Mouse (Mus musculus): ENCODE measurements at regions not wholly inside any gene's neighbourhood (a gene's known extent, or its start where the extent isn't known, plus 50 kb on each side); places are given as distances from the start of the nearest gene placed in this dataset.

DNA sequence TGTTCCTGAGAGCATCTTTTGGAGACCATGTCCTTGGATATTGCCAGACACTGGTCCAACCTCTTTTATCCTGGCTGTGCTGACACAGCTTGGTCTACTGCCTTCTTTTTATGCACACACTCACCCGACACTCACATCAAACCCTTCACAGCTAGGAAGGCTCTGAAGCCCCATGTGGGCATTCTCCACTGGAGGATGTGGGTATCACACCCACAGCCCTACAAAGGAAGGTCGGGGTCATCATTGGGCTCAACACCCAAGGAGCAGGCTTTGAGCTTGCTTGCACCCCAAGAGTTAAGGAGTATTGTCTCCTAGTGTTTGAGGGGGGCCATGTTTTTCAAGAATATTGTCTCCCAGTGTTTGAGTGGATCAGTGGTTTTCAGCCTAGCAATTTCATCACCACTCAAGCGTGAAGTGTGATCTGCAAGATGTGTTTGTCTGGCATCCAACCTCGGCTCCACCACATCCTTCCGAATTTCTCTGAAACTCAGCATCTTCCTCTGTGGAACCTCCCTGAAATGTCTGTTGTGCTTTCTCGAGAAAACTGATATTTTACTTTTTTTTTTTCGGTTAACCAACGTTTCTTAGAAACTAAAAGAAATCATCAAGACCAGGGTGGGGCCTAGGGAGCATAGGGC lies 297.2 kb upstream of the Zmiz1 start:
- DNase-seq (ENCODE audit: low spot score in 2 of 2) = no peak

DNA sequence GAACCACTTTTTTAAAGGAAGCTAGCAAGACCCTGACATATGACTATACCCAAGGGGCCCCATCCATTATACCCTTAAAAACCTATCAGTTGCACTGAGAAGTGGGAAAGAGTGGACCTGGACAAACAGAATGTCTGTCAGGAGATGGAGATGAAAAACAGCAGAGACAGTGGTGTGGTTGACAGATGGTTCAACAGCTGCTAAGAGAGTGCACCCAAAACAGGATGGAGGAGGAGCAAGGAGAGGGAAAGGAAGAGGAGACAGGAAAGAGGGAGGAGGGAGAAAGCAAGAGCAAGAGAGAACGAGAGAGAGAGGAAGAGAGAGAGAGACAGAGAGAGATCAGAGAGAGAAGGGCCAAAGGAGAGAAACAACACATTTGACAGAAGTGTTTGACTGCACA lies 292.8 kb upstream of the Zmiz1 start:
- DNase-seq (ENCODE audit: low spot score in 2 of 2) = no peak

DNA sequence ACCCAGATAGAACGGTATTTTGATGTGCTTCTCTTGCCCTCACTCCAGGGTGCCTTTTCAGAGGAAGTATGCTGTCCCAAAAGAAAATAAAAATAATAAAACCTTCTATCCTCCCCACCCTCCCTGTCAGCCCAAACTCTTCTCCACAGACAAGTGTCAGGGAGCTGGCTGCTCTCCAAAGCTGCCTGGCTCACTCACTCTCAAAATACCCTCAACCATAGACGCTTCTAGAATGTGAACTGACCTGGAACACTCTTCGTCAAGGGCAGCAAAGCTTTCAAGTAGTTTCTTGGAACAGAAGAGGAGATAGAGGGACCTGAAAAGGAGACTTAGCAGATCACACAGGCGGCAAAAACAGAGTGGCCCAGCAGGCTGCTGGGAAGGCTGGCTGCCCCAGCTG lies 291.4 kb upstream of the Zmiz1 start:
- DNase-seq (ENCODE audit: low spot score in 2 of 2) = no peak

DNA sequence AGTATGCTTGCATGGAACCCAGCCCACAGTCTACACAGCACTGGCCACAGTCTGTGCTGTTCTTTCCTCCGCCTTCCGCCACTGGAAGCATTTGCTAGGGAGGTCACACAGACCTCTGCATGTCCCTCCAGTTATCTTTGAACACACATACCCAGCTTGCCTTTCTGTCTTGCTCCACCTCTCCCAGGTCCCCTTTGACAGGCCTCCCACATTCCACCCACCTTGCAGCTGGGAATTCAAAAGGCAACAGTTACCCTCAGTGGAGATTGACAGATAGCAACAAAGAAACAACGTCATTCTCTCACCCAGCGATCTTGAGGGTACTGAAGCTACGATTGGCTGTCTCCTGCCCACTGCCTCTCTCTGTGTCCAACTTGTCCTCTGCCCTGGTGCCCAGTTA lies 290.7 kb upstream of the Zmiz1 start:
- peak in 1 of 2 experiments; percentile 49 for DNase-seq (ENCODE audit: low spot score in 2 of 2)

DNA sequence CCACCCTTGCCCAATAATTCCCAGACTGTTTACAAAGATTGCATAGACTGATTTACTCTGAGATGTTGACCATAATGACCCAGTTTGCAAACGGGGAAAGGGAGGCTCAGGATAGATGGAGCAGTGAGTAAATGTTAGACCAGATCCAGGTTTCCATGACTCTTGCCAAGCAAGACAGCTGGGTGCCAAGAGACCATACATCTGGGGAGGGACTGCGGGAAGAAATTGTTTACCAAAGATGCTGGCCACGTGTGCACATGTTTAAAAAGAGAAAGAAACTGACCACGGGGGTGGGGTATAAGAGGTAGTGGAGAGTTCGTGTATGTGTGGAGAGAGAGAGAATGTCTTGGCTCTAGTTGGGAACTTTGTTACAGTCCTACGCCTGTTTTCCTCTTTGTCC lies 285.7 kb upstream of the Zmiz1 start:
- DNase-seq (ENCODE audit: low spot score in 2 of 2) = no peak

DNA sequence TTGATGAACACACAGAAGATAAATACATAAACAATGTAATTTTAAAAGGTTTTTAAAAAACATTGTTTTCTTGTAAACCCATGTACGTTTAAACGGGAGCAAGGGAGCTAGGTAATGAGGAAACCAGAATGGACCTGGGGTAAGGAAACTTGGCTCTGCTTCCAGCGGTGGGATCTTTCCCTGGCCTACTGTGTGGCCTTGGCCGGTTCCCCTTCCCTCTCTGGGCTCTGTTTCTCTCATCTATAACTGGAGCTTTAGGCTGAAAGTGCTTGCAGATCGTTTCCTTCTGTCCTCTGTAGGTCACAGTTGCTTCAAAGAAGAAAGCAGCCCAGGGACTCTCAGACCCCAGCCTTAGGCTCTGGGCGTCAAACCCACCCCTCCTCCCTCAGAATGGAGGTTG lies 285.1 kb upstream of the Zmiz1 start:
- DNase-seq (ENCODE audit: low spot score in 2 of 2) = no peak

DNA sequence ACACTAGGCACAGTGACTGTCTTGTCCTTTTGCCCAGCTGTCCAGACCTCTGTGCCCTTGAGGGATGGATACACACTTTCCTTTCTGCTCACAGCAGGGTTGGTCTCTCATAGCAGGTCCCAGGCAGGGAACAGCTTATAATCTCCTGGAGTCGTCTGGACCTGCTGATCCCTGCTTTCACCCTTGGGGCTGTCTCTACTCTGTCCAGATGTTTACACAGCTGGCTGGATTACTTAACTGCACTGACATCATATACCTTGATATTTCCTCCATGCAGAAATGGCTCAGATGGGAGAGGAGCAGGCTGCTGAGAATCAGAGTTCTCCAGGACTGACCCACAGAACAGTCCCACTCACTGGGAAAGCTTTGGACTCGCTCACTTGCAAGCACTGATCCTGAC lies 284.6 kb upstream of the Zmiz1 start:
- DNase-seq (ENCODE audit: low spot score in 2 of 2) = no peak

DNA sequence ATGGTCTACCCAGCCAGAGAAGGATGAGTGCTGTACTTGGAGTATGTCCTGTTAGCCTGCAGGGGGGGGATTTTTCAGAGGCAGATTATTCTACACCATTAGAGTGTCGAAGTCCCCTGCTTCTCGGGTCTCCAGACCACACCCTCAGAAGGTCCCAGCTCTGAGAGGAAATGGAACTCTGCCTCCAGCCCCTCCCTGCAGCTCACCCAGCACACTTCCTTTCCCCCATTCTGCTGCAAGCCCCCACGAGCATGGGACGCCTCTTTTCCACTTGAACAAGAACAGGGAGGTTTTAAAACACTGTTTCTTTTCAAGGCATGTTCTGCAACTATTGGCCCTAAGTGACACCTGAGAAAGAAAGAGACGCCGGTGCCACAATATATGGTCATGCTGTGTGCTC lies 282.8 kb upstream of the Zmiz1 start:
- DNase-seq (ENCODE audit: low spot score in 2 of 2) = no peak

DNA sequence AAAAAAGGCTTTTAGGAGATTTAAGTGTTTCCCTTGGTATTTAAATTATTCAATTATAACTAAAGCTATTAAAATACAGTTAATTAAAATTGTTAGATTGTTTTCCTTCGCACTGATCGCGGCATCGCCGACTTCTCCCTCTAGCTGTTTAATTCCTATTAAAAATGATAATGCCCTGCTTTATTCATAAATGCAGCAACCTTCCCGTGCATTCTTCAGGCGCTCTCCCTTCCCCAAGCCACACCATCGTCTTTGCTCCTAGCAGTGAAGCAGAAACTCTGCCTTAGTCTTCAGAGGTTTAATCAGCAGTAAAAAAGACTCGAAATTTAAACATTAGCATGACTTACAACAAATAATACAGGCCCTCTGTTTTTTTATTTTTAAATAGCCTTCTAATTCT lies 278.9 kb upstream of the Zmiz1 start:
- no peak for DNase-seq (ENCODE audit: low spot score in 2 of 2)

DNA sequence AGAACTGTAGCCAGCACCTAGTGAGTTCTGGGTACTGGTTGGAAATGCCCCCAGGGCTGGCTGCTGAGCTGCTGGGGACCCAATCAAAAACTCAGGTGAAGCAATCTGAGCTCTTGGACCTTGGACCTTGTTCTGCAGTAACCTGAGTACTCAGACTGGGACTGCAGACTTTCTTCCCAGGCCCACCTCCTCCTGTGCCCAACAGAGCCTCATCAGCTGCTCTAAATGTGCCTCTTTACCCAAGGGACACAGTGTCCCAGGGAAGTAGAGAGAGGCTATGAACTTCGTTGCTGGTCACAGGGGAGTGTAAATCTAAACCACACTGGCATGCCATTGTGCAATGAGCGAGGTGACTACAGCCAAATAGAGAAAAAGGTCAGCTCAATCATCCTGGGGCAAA lies 277.6 kb upstream of the Zmiz1 start:
- no peak for DNase-seq (ENCODE audit: low spot score in 2 of 2)

DNA sequence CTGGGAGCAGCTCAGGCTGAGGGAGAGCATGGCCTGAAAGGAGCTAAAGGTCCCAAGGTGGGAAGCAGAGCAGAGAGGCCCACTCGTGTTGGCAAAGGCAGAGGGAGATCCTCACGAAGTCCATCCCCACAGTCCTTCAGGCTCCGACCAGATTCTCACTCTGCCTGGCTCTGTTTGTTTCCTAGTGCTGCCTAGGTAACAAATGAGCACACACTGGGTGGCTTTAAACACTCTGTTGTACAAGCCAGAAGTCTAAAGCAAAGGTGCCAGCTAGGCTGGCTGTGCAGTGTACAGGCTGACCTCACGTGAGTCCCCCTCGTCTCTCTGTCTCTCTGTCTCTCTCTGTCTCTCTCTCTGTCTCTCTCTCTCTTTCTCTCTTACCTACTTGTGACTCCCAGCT lies 274.9 kb upstream of the Zmiz1 start:
- no peak for DNase-seq (ENCODE audit: low spot score in 2 of 2)

DNA sequence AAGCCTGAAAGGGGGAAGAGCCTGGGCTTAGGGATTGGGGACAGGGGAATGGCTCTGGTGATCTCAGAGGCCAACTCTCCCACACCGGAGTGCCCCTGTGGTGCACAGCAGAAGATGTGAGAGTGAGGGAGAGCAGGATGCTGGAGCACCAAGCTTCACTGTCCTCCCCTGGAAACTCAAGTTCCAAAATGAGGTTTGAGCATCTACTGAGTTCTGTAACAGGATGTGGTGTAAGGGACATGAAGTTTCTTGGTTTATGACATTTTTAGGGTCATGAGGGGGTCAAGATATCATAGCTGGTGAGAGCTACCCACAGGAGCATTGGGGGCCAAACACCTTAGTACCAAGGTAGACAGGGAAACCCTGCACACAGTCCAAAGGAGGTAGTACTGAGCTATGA lies 274.1 kb upstream of the Zmiz1 start:
- no peak for DNase-seq (ENCODE audit: low spot score in 2 of 2)

DNA sequence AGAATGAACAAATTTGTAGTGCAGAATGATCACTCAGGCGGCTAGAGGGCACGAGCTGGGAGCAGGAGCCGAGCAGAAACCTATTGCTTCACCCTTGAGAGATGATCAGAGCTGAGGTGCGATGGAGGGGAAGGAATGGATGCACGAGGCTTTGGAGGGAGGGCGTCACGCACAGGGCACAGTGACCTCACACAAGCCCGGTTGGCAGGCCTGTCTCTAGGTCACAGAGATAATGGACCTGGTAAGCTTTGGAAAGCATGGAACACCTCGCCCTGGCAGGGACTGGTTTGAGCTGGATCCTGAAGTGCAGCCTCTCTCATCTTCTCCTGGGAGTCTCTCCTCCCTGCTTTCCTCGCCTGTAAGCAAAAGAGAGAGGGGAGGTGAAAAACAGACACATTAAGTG lies 273.4 kb upstream of the Zmiz1 start:
- peak in 1 of 2 experiments; percentile 10 for DNase-seq (ENCODE audit: low spot score in 2 of 2)

DNA sequence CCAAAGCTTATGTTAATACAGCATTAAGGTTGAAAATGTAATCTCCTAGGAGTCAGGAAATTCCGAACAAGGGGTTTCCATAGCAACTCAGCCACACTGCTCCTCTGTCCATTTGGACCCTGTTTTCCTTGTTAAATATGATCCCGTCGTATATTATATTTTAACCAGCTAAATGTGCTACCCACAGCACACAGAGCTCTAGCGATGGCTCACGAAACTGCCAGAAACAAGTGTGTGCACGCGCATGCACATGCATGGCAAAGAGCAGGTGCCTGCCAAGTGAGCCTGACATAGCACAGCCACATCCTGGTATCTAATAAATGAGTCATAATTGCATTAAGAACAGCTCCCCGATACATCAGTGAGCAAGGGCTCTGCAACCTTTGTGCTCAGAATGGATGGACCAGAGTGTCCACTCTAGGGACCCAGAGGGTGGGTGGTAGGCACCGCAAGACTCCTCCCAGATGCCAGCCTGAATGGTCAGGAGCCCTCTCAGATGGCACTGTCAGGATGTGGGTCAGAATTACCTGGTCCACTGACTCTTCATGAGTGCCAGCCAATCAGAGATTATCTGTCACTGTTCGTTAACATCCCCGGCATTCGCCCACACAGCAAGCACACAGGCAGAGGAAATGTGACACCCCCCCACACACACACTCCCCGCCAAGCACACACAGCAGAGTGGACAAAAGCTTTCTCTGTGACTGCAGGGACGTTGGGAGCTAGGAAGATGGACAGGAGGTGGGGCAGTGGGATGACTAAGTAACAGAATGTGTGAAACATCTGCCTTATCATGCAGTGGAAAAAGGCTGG lies 272.8 kb upstream of the Zmiz1 start:
- DNase-seq (ENCODE audit: low spot score in 2 of 2) = peak; percentile 50 to 72

DNA sequence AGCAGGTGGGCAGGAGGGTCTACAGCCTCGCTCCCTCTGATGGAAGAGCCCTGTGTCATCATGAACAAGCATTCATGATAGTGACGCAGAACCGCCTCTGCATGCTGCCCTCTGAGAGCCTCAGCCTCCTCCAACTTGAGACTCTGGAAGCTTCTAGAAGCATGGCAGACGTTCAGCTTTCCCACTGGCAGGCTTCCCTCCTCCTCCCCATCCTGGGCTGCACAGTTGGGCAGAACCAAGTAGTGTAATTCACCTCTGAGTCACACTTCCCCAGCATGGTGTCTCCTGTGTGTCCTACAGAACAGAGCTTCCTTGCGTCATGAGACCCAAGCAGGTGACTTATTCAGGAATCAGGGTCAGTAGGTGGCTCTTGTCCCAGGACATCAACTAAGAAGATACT lies 271.3 kb upstream of the Zmiz1 start:
- DNase-seq (ENCODE audit: low spot score in 2 of 2) = peak; percentile 37 to 74

DNA sequence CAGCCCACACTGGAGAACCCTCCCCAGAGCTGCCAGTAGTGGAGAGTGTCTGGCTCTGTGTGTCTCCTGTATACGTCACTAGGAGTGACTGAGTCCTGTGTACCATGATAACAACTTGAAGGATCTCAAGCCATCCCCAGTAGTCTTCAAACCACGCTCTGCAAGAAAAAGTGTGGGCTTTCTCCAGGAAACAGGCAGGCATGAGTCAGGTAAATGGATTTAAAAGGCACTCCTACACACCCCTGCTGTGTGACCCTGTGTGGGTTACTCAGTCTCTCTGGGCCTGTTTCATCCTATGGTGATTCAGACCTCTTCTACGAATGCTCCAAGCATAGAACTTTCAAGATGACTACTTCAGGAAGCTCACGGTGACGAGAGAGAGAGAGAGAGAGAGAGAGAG lies 269.7 kb upstream of the Zmiz1 start:
- peak in 1 of 2 experiments; percentile 28 for DNase-seq (ENCODE audit: low spot score in 2 of 2)

DNA sequence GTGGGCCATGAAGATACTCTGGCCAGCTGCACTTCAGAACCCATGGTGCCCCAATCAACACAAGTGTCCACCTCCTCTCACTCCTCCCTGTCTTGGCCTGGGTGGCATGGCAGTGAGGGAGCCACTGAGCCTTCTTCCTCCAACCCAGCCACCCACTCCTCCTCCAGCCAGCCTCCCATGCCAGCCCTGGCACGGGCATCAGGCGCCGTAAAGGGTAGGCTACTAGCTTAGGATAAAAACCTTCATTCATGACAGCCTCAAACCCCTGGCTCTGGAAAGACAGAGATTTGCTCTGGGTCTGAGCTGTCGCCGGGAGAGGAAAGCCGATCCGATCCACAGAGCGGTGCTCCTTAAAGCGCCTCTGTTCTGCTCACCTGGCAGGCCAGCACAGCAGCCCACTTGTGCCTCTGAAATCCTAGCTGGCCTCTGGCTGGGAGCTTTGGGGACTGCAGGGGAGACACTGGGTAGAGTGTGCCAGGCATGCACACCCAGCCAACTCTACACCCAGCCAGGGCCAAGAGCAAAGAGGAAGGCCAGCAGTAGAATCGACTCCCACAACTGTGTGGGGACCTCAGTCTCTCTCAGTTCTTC lies 268.2 kb upstream of the Zmiz1 start:
- peak in 1 of 2 experiments; percentile 15 for DNase-seq (ENCODE audit: low spot score in 2 of 2)

DNA sequence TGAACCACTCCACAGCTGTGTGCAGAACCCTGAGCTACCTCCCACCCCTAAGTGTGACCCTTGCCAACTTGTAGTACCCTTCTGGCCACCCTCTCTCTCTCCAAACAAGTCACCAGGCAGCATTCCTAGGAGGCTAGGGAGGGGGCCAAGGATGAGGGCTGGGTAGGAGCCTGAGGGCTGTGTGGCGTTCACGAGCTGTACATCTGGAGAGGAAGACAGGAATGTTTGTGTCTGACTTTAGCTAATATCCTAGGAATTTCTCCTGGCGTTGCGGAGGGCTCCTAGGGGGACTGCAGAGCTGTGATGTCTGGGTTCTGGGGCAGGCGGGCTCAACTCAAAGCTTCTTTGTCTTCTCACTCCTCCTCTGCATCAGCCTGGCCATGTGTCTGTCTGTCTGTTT lies 262.2 kb upstream of the Zmiz1 start:
- no peak for DNase-seq (ENCODE audit: low spot score in 2 of 2)

DNA sequence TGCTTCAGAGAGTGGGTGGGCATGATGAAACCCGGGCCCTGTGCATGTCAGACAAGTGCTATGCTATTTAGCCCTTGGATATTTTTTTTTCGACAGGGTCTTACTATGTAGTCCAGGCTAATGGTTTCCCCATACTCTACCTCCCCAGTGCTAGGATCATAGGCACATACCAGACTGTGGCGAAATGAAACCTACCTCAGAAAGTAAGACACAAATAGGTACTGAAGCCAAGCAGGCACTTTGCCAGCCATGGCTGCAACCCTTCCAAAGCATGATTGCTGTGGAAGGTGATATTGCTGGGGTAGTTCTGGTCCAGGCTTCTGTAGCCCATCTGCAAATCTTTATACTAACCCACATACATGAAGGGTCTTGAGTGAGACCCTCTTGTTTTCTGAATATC lies 259.1 kb upstream of the Zmiz1 start:
- no peak for DNase-seq (ENCODE audit: low spot score in 2 of 2)

DNA sequence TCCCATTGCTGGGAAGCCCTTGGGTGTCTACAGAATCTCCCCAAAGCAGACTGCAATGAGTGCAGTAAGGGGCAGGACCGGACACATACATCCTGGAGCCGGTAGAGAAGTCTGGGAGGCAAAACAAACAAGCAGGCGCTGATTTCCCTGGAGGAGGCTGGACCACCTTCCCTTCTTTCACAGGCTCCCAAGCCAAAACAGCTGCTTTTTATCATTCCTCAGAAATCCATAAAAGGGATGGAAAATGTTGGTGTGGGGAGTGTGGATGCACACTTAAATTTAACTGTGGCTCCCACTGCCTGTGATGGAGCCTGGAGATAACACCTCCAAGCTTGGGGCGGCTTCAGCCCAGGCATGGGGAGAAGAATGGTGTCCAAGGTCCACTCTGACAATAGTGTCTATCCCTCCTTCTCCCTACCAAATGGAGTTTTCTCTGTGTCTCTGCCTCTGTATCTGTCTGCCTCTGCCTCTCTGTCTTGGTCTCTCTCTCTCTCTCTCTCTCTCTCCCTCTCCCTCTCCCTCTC lies 258.3 kb upstream of the Zmiz1 start:
- DNase-seq (ENCODE audit: low spot score in 2 of 2) = no peak

DNA sequence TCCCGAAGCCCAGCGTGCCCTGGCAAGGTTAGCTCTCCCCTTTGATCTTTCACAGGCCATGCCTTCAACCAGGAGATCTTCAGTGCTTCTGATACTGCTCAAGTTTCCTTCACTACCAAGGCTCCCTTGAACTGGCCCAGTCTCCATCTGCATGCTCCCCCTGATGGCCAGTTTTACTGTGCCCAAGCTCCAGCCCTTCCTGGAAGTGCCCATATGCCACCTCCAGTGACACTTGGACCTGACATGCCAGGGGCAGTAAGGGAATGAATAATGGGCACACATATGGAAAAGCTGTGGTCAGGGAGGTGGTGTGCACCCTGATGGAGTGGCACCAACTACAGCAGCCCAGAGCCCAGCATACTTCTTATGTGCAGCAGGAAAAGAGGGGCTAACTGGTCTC lies 256.7 kb upstream of the Zmiz1 start:
- DNase-seq (ENCODE audit: low spot score in 2 of 2) = no peak

DNA sequence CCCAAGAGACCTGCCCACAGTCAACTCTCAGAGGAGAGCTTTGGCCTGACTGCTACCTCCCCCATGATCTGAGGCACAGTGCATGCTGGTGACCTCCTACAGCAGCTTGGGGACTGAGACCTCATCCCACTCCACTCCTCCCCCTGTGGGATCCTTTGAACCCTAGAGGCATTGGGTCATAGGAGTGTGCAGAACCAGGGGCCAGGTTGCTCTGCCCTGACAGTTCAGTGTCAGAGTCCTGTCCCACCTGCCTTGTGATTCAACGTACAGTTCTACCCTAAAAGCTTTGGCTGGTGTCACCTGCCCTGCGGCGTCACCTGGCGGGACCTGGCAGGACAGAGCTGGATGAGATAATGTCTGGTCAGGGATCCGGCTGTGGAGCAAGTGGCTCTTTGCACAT lies 254.9 kb upstream of the Zmiz1 start:
- no peak for DNase-seq (ENCODE audit: low spot score in 2 of 2)

Data from left cerebral cortex, adult 18-20 months (tissue).